Mouse (Mus musculus): ENCODE measurements at regions not wholly inside any gene's neighbourhood (a gene's known extent, or its start where the extent isn't known, plus 50 kb on each side); places are given as distances from the start of the nearest gene placed in this dataset.

- H3K4me2 ChIP-seq (ENCODE audit: low read length), result no peak overlapping the region
- H3K27me3 ChIP-seq (ENCODE audit: insufficient read depth, low read length), result no peaks in the 10 kb centered on the region
- H3K4me3 ChIP-seq (replicated peaks; ENCODE audit: low read depth, low read length), result no peak overlapping the region
- 52% methylated on average over 2 of the region's 2 CpGs for WGBS
- no peak overlapping the region for H3K9ac ChIP-seq (ENCODE audit: low read depth, low read length)
- H3K4me1 ChIP-seq (replicated peaks; ENCODE audit: insufficient read depth, low read length), result no peaks in the 10 kb centered on the region
- no peak for TF ChIP-seq CTCF (IDR thresholded peaks at IDR 0.05; ENCODE audit: low read depth)
- no peak for ATAC-seq (replicated peaks; ENCODE audit: low FRiP score, low read depth)
- H3K9me3 ChIP-seq (replicated peaks; ENCODE audit: low read length), result no peaks in the 10 kb centered on the region
- H3K36me3 ChIP-seq (ENCODE audit: insufficient read depth, low read length), result no peaks in the 10 kb centered on the region
- no peak overlapping the region for H3K27ac ChIP-seq
- no peak for DNase-seq (ENCODE audit: low spot score)
Measured at GRCm38 (mm10) chr1:164684437-164684836, 112.0 kb upstream of the Dpt start.

DNA sequence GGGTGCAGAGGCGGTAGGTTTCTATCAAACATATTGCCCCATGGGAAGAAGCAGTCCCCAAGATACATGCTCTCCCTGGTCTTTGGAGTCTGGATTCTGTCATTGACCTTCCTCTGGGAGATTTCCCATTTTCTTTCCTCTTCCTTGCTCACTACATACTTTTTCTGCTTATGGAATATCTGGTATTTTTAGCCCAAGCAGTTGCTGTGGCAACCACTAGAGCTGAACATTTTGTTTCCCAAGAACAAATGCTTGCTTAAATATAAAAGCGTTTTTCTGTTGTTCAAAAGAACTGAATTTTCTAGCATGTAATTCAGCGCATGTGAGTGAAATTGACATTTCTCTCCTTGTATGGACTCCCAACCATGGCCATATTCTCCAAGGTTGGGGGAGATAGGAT, 112.7 kb upstream of the Dpt start:
- Histone ChIP-seq H3K36me3 (ENCODE audit: insufficient read depth, low read length) (no peaks in the 10 kb centered on the region), H3K4me2 (ENCODE audit: low read length) (no peak overlapping the region), H3K9ac (ENCODE audit: low read depth, low read length) (no peak overlapping the region), H3K27ac (no peak overlapping the region), H3K9me3 (replicated peaks; ENCODE audit: low read length) (no peaks in the 10 kb centered on the region), H3K27me3 (ENCODE audit: insufficient read depth, low read length) (no peaks in the 10 kb centered on the region), H3K4me1 (replicated peaks; ENCODE audit: insufficient read depth, low read length) (no peaks in the 10 kb centered on the region), H3K4me3 (replicated peaks; ENCODE audit: low read depth, low read length) (no peak overlapping the region)
- DNase-seq (ENCODE audit: low spot score) (no peak), ATAC-seq (replicated peaks; ENCODE audit: low FRiP score, low read depth) (no peak)
- 92% methylated on average over 3 of the region's 3 CpGs for WGBS
- TF ChIP-seq CTCF (IDR thresholded peaks at IDR 0.05; ENCODE audit: low read depth), result no peak

- H3K36me3 ChIP-seq (ENCODE audit: insufficient read depth, low read length), result no peaks in the 10 kb centered on the region
- H3K9me3 ChIP-seq (replicated peaks; ENCODE audit: low read length), result no peaks in the 10 kb centered on the region
- H3K9ac ChIP-seq (ENCODE audit: low read depth, low read length), result no peak overlapping the region
- WGBS, result 81% methylated on average over 5 of the region's 5 CpGs
- ATAC-seq (replicated peaks; ENCODE audit: low FRiP score, low read depth) (no peak), DNase-seq (ENCODE audit: low spot score) (no peak)
- H3K27ac ChIP-seq, result no peak overlapping the region
- no peak overlapping the region for H3K4me3 ChIP-seq (replicated peaks; ENCODE audit: low read depth, low read length)
- H3K4me1 ChIP-seq (replicated peaks; ENCODE audit: insufficient read depth, low read length), result no peaks in the 10 kb centered on the region
- no peak overlapping the region for H3K4me2 ChIP-seq (ENCODE audit: low read length)
- TF ChIP-seq CTCF (IDR thresholded peaks at IDR 0.05; ENCODE audit: low read depth), result no peak
- H3K27me3 ChIP-seq (ENCODE audit: insufficient read depth, low read length), result no peaks in the 10 kb centered on the region
Measured at GRCm38 (mm10) chr1:164682867-164683599, 113.4 kb upstream of the Dpt start.

- ATAC-seq (replicated peaks; ENCODE audit: low FRiP score, low read depth), result no peak
- Histone ChIP-seq H3K9me3 (replicated peaks; ENCODE audit: low read length) (no peaks in the 10 kb centered on the region), H3K9ac (ENCODE audit: low read depth, low read length) (no peak overlapping the region), H3K27me3 (ENCODE audit: insufficient read depth, low read length) (no peaks in the 10 kb centered on the region), H3K27ac (no peak overlapping the region), H3K4me3 (replicated peaks; ENCODE audit: low read depth, low read length) (no peak overlapping the region), H3K36me3 (ENCODE audit: insufficient read depth, low read length) (no peaks in the 10 kb centered on the region), H3K4me2 (ENCODE audit: low read length) (no peak overlapping the region), H3K4me1 (replicated peaks; ENCODE audit: insufficient read depth, low read length) (no peaks in the 10 kb centered on the region)
- DNase-seq (ENCODE audit: low spot score), result no peak
- TF ChIP-seq CTCF (IDR thresholded peaks at IDR 0.05; ENCODE audit: low read depth), result no peak
- WGBS, result 91% methylated on average over 6 of the region's 6 CpGs
Measured at GRCm38 (mm10) chr1:164682426-164682825, 114.0 kb upstream of the Dpt start.

- no peaks in the 10 kb centered on the region for H3K27me3 ChIP-seq (ENCODE audit: insufficient read depth, low read length)
- H3K4me2 ChIP-seq (ENCODE audit: low read length), result no peak overlapping the region
- H3K9me3 ChIP-seq (replicated peaks; ENCODE audit: low read length), result no peaks in the 10 kb centered on the region
- H3K4me3 ChIP-seq (replicated peaks; ENCODE audit: low read depth, low read length), result no peak overlapping the region
- 63% methylated on average over 5 of the region's 5 CpGs for WGBS
- H3K4me1 ChIP-seq (replicated peaks; ENCODE audit: insufficient read depth, low read length), result no peaks in the 10 kb centered on the region
- H3K27ac ChIP-seq, result no peak overlapping the region
- no peaks in the 10 kb centered on the region for H3K36me3 ChIP-seq (ENCODE audit: insufficient read depth, low read length)
- ATAC-seq (replicated peaks; ENCODE audit: low FRiP score, low read depth) (no peak), DNase-seq (ENCODE audit: low spot score) (no peak)
- no peak for TF ChIP-seq CTCF (IDR thresholded peaks at IDR 0.05; ENCODE audit: low read depth)
- no peak overlapping the region for H3K9ac ChIP-seq (ENCODE audit: low read depth, low read length)
Measured at GRCm38 (mm10) chr1:164681582-164681981, 114.9 kb upstream of the Dpt start.

GRCm38 (mm10) chr1:164678303-164678702, 118.1 kb upstream of the Dpt start:
- 62% methylated on average over 3 of the region's 3 CpGs for WGBS
- DNase-seq (ENCODE audit: low spot score), result no peak
- H3K27ac ChIP-seq, result no peak overlapping the region
- H3K27me3 ChIP-seq (ENCODE audit: insufficient read depth, low read length), result no peaks in the 10 kb centered on the region
- H3K36me3 ChIP-seq (ENCODE audit: insufficient read depth, low read length), result no peaks in the 10 kb centered on the region
- no peak overlapping the region for H3K4me3 ChIP-seq (replicated peaks; ENCODE audit: low read depth, low read length)
- ATAC-seq (replicated peaks; ENCODE audit: low FRiP score, low read depth), result no peak
- H3K4me1 ChIP-seq (replicated peaks; ENCODE audit: insufficient read depth, low read length), result no peaks in the 10 kb centered on the region
- H3K4me2 ChIP-seq (ENCODE audit: low read length), result no peak overlapping the region
- H3K9ac ChIP-seq (ENCODE audit: low read depth, low read length), result no peak overlapping the region
- no peaks in the 10 kb centered on the region for H3K9me3 ChIP-seq (replicated peaks; ENCODE audit: low read length)
- TF ChIP-seq CTCF (IDR thresholded peaks at IDR 0.05; ENCODE audit: low read depth), result no peak

- no peaks in the 10 kb centered on the region for H3K9me3 ChIP-seq (replicated peaks; ENCODE audit: low read length)
- no peak for TF ChIP-seq CTCF (IDR thresholded peaks at IDR 0.05; ENCODE audit: low read depth)
- H3K4me3 ChIP-seq (replicated peaks; ENCODE audit: low read depth, low read length), result no peak overlapping the region
- no peak overlapping the region for H3K9ac ChIP-seq (ENCODE audit: low read depth, low read length)
- no peaks in the 10 kb centered on the region for H3K36me3 ChIP-seq (ENCODE audit: insufficient read depth, low read length)
- no peak overlapping the region for H3K27ac ChIP-seq
- WGBS, result 93% methylated on average over 1 of the region's 1 CpGs
- no peak overlapping the region for H3K4me2 ChIP-seq (ENCODE audit: low read length)
- no peak for DNase-seq (ENCODE audit: low spot score)
- no peaks in the 10 kb centered on the region for H3K27me3 ChIP-seq (ENCODE audit: insufficient read depth, low read length)
- H3K4me1 ChIP-seq (replicated peaks; ENCODE audit: insufficient read depth, low read length), result no peaks in the 10 kb centered on the region
- no peak for ATAC-seq (replicated peaks; ENCODE audit: low FRiP score, low read depth)
Measured at GRCm38 (mm10) chr1:164652244-164652643, 144.2 kb upstream of the Dpt start.

Data from kidney, postnatal 0 days (tissue).